Mouse (Mus musculus): ENCODE measurements around the gene Ccdc162.
"Not testable (repeated sequence)": the region's sequence is repeated elsewhere in the genome, so short reads cannot be mapped to it uniquely, and the experiment has no call there.

The Ccdc162 gene

DNA sequence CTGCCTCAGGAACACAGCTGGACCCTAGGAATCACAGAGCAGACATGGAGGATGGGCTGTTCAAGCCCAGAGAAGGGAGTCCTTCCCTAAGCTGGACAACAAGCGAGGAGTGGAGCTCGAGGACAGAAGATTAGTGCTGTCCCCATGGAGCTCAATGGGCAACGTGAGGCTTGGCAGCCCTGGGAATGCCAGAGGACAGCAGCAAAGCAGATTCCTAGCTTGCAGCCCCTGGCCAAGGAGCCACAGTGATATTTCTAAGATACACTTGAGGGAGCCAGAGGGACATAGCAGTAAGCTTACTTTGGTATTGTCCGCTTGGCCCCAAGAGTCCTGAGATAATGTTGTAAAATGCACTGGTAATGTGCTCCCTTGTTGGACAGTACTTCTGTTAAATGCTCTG, 25.5 kb downstream of the Ccdc162 start:
- no peak for DNase-seq

DNA sequence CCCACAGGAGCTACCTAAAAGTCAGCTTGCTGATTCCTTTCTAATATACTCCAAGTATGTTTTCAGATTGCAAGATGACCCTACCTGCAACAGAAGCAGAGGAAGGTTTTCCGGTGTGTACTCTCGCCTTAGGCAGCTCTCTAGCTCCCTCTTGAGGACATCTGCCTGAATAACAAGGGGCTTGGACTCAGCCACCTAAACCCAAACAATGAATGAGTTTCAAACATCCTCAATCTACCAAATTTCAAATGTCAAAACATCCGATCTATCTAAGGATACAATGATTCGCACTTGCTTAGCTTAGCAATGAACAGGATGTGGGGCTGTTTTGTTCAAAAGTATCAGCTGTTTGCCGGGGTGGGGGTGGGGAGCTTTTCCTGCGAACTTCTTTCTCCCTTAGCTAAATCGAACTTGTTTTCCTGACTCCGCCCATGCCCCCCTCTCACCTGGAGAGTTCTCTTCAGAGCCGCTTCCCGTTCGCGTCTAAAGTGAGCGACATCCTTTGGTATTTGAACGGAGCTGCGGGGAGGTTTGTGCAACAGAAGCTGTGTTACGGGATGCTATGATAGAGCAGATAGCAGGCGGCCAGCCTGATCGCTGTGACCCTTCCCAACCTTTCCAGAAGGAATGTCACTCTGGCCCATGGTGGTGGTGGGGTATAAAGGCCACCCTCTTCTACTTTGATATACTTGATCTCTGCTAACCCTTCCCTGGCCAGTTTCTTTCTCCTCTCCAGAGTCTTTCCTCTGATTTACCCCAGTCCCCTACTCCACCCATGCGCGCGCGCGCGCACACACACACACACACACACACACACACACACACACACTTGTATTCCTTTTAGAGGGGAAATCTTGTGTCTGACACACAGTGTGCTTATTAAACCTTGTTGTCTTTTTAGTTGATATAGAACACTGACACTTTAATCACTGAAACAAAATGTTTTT, 26.2 kb downstream of the Ccdc162 start:
- DNase-seq, result peak; percentile 58

DNA sequence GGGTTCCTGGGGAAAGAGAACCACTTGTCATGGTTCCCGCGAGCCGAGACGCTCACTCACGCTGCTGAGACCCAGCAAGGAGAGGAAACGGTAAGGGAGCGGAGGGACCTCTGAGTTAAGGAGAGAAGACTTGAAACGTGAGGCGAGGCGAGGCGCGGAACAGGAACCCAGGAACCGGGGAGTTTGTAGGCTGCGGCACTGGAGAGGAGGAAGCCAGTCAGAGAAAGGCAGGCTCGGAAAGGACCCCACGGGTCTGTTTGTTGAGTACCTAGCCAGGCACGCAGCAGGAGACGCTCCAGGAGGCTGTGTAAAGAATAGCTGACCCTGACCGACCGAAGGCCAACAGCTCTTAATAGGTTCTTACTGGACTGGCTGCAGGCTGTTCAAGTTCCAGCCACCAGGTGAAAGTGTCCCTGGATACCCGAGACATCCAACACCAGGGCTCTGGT, 31.9 kb downstream of the Ccdc162 start:
- no peak for DNase-seq

DNA sequence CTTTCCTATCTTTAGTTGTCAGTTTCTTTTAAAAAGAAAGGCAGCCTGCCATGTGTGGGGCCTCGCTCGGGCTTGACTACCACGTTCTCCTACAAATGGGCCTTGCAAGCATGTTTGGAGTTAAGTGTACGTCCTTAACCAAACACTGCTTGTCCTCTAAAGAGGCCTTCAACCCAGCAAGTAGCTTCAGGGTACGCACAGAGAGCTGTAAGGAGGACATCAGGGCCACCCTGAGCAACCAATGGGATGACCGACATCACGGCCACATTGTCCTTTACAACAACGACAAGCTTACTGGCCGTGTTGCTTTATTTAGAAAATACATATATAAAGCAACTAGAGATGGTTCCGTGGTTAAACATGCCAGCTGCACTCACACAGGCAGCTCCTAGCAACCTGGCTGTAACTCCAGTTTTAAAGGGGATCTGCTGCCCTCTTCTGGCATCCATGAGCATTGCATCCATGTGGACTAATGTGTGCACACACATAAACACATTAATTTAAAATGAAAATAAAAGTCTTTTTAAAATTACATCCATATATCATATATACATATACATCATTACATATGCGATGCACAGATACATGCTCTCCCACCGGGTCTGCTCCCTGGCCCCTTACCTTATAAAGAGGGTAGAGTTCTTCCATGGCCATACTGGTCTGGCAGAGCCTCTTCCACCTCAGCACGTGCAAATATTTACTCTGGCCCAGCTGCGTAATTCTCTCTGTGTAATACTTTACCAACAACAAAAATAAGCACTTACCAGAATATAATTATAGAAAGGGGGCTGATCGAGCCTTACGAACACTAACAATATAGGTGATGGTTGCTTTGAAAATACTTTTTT, 33.7 kb downstream of the Ccdc162 start:
- DNase-seq, result peak; percentile 78

DNA sequence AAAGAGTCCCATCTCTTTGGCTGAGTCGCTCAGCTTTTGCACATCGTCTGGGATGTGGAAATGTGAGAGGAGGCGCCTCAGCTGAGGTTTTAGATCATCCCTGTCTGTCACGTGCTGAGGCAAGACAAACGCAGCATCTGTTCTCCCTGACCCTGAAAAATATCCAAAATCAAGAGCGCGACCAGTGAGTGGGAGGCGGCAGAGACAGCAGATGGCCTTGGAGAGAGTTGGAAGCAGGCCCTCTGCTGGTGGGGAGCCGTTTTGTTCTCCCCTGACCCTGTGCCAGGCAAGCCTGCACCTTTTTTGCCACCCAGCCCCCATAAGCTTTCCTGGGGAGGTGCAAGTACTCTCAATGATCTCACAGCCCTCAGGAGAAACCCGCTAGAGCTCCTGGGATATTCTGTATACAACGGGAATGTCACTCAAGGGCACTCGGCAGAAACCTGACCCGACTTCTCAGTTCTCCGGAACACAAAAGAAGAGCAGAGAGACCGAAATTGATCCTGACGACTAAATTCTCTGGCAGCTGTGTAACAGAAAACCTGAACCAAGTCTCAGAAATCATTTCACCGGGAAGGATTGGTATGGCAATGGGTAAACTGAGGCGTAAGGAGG, 37.6 kb downstream of the Ccdc162 start:
- peak; percentile 53 for DNase-seq

DNA sequence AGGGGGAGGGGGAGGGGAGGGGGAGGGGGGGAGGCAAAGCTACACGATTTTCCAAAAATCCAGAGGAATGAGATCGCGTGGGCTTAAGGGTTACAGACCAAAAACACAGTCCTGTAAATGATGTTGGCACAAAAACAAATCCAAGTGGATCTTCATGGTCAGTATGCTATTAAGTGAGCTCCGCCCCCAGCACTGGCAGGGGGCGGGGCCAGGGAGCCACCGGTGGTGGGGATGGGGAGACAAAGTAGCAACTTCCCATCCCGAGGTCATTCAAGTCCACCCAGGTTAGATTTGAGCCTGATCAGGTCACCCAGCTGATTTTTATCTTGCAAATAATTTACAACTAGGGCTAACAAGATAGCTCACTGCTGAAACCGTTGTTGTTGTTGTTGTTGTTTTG, 39.0 kb downstream of the Ccdc162 start:
- DNase-seq, result no peak

DNA sequence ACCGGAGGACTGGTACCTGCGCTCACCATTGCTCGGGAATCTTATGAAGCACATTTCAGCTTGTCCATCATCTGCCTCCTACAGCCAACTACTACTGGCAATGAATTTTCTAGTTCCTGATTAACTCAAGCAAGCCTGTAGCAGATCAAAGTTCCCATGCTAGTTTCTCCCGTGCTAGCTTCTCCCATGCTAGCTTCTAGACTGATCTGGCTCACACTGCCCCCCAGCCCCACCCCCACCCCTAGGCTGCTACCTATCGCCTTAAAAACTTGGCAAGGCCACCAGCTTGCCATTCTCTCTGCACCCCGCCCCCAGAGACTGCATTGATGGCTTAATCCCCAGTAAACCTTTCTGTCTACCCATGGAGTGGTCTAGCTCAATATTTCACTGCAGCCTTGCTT, 39.8 kb downstream of the Ccdc162 start:
- DNase-seq, result no peak

DNA sequence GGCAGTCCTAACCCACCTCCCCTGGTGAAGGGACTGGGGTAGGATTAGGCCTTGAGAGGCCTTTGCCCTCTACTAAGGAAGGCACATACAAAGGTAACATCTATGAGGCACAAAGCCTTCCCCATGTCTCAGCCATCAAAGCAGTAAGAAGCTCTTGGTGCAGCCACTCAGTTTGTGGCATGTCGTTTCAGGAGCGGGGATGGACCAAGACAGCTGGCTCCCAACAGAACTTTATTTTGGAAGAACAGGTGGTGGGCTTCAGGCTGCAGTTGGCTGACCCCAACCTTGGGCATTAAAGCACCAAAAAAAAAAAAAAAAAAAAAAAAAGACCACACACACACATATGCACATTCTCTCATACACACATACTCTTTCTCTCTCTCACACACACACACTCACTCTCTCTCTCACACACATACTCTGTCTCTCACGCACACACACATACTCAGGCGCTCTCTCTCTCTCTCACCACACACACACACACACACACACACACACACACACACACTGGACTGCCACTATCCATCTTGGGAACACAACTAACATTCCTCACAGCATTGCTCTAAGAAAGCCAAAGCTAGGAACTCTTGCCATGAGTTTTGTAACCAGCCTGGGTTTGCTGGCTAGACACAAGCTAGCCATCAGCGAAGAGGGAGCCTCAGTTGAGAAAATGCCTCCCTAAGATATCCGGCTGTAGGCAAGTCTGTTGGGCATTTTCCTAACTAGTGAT, 40.4 kb downstream of the Ccdc162 start:
- no peak for DNase-seq

DNA sequence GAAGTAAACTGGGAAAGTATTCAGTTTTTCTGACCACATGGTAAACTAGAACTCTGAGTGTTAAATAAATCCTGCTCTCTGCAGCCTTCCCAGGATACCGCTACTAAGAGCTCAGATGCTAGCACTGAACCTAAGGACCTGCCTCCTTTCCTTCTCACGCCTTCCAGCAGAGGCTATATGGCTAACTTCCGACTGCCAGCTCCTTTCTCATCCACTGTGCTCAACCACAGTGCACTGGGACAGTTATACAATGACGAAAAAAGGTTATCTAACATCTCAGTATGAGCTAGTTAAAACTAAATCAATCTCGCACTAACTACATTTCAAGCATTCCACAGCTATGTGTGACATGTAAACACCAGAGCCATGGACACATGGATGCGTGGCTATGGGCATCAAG, 41.2 kb downstream of the Ccdc162 start:
- DNase-seq, result no peak

DNA sequence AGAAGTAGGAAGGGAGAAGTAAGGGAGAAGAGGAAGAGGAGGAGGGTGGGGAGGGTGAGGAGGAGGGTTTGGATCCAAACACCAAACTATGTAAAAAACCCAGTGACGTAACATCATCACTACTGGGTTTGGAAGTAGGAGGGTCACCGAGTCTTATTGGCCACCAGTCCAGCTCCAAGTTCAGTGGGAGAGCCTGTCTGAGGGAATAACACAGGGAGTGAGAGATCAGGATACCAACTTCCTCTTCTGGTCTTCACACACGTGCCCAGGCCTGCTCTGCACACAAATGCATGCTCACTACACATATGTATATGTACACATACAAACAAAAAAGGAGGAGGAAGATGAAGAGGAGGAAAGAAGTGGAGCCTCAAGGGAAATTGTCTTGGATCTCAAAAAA, 42.1 kb downstream of the Ccdc162 start:
- DNase-seq, result no peak

DNA sequence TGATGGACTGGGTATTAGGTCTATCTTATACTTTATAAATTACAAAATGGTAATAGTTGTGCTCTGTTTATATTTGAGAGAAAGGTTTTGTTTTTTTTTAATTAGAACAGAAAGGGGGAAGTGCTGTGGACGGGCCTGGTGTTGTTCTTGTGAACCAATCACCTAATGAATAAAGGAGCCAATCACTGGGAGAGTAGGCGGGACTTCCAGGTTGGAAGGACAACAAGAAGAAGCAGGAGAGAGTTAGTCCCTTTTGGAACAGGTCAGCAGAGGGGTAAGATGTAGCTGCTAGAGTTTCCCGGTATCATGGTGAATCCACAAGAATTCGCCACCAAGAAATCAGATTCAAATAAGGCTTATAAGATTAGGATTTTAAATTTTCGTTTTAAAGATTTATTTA, 46.2 kb downstream of the Ccdc162 start:
- no peak for DNase-seq

DNA sequence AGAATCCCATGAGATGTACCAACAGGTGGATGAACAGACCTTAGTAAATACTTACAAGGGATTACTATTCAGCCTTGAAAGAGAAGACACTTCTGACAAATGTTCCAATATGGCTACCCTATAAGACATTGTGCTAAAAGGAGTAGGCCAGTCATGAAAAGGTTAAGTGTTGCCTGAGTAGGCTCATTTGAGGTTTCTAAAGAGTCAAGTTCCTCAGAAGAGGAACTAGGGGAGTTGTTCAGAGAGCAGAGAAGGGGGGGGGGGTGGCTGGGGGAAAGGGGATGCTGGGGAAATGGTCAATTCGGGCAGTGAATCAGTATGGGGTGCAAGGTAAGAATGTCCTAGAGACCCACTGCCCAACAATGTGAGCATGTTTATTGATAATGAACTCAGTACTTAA, 50.9 kb downstream of the Ccdc162 start:
- DNase-seq, result no peak

DNA sequence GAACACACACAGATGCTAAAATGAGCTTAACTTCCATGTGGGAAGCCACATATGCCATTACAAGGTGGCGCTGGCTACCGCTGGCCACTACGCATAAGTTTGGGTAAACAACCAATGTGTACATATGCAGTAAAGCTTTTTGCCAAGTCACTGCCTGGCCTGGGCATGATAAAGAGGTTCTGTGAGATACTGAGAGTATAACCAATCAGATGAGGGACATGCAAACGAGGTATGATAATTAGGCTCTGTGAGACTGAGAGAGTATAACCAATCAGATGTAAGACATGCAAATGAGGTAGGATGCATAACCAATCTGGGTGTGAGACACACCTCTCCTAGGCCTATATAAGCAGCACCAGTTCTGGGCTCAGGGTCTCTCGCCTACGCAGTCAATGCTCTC, 56.8 kb downstream of the Ccdc162 start:
- not testable (repeated sequence) for DNase-seq

DNA sequence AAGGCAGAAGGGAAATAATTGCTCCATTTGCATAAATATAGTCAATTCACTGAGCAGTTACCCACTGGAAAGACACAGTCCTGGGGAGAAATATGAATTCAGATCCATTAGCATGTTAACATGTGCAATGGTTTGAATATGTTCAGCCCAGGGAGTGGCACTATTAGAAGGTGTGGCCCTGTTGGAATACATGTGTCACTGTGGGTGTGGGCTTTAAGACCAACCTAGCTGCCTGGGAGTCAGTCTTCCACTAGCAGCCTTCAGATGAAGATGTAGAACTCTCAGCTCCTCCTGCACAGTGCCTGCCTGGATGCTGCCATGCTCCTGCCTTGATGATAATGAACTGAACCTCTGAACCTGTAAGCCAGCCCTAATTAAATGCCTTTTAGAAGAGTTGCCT, 60.8 kb downstream of the Ccdc162 start:
- DNase-seq, result not testable (repeated sequence)

DNA sequence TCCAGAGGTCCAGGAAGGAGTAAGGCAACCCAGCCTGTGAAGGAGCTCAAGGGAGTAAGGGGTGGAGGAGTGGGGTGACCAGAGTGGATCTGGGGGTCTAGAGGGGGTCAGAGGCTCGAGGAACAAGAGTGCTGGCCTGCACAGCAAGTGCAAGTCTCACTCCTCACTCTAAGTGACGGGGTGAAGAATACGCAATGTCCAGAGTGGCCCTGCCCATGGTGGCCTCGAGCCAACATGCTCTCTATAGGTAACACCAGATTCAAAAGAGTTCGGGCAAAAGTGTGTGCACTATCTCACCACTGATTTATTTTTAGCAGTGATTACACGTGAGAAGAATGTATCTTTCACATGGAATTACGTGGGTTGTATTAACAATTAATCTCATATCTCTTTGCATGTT, 63.4 kb downstream of the Ccdc162 start:
- DNase-seq, result no peak

DNA sequence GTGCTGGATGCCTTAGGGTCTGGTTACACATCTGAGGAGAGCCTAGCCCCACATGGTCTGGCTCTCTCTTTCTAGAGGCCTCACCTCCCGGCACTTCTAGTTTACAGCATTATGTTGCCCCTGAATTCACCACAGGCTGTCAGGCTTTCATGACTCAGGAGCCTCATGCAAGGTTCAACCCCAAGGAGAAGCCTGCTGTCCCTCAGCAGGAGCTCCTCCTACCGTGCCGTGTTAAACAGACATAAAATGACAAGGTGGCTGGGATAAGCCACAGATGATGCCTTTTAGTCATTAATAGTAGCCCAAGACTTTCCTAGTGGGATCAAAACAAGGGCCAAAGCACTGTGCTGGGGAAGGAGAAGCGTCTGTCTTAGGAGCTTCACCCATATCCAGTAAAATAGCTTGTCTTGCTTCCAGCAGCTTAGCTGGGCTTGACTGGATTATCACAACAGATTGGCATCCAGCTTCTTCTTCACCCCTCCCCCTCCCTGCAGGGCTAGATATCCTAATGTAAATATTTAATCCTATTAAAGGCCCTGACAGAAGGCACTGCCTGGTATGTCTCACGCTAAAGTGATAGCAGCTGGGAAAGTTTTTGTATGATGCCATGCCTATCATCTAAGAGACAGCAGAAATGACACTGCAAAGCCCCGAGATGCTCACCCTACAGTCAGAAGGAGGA, 64.2 kb downstream of the Ccdc162 start:
- no peak for DNase-seq

DNA sequence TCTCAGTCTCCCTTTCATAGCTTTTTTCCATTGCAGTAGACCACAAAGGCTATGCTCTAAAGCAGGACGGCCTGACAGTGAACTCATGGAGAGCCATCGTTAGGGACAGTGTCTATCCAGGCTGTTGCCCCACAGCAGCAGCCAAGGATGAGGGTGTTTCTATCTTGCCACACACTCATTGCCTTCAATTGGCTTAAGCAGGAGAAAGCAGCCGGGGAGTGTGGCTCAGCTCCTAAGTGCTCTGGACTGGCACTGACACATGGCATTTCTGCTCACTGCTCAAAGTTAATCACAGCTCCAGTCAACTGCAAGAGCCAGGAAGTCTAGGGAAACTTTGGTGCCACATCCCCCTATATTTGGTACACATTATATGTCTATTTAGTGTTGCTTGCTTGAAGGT, 64.9 kb downstream of the Ccdc162 start:
- no peak for DNase-seq

DNA sequence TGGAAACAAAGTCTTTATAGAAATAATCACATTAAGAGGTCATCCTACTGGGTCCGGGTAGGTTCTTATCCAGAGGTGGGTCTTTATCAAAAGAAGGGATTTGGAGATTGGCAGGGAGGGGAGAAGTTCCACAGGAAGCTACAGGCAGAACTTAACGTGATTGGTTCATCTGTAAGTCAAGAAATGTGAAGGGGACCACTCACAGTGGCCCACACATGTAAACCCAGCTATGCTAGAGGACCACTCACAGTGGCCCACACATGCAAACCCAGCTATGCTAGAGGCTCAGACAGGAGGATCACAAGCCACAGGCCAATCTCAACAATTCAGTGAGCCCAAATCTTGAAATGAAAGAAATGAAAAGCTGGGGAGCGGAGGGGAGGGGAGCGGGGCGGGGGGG, 67.2 kb downstream of the Ccdc162 start:
- no peak for DNase-seq

DNA sequence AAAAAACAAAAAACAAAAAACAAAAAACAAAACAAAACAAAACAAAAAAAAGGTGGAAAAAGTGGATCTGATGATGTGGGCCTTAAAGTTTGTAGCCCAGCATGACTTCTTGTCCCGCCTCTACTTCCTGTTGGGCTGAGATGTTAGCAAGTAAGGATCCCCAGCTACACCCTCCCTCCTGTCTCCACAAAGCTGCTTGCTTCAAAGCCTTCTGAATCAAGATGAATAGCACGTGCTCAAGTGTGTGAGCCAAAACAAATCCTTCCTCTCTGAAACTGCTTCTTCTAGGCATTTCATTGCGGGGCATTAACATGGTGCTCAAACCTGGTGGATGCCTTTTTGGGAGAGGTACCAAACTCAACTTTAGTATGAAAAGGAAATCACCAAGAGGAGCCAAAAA, 77.7 kb downstream of the Ccdc162 start:
- no peak for DNase-seq

DNA sequence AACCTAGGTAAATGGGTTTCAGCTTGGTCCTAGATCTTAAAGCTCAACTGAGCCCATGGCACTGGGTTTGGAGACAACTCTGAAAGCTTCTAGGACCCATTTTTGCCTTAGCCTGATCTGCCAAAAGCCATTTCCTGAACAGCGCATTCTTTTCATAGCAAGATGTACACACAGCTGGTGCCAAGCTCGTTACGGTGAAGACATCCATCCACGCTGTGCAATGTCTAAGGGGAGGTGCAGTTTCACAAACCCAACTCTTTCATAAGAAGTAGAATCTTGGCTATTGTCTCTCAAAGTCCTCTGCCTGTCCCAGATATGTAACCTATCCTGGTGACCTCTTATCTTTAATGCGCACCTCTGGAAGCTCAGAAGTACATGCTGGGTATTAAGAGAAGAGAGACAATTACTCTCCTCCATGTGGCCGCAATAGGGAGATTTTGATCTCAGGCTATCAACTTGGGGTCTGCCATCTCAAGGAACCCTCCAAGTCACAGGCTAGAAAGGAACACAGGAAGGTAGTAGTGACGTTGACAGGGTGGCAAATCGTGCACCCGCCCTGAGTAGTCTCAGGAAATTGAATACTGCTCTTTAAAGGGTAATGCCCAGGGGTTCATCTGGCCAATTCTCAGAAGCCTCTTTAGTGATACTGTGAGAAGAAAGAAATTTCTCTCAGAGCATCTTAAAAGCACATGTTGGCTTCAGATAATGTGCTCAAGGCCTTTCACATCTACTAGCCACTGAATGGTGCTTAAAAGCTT, 81.0 kb downstream of the Ccdc162 start:
- DNase-seq, result no peak

DNA sequence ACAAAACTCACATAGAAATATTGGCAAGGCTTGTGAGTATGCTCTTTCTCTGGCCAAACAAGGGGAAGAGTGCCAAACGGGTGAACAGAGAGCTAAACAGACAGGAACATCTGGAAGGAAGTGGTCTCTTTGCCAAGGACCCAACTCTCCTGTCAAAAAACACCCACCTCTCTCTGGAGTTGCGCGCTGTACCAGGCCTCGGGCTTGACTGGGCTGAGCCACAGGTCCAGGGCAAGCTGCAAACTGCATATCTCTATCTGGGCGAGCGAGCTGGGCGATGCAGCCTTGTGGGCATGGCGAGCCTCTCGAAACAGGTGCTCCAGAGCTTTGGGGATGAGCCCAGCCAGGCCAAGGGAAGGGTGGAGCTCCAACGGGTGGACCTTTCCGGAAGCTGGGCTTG, 82.6 kb downstream of the Ccdc162 start:
- no peak for DNase-seq

Measured in liver (tissue).